Mouse (Mus musculus) ES-E14 (cell line): ENCODE results near the gene Gnaz.

Experiments
- CHD2 ChIP-seq: IDR thresholded peaks from 2 replicates; pipeline ENCODE4 v1.6.1; 2014; ENCODE audit warnings: mild to moderate bottlenecking, low read depth, low read length, inconsistent platforms
- HCFC1 ChIP-seq: IDR thresholded peaks from 2 replicates; pipeline ENCODE4 v1.6.1; 2012; ENCODE audit warnings: low read length, inconsistent platforms, borderline replicate concordance; ENCODE audit not compliant: insufficient read depth
- MAFK ChIP-seq: IDR thresholded peaks from 2 replicates; pipeline ENCODE4 v1.6.1; 2014; ENCODE audit warnings: mild to moderate bottlenecking, low read depth, low read length, inconsistent platforms; ENCODE audit not compliant: insufficient read depth
- ZC3H11A ChIP-seq: IDR thresholded peaks from 2 replicates; pipeline ENCODE4 v1.6.1; 2012; ENCODE audit warnings: low read depth, mild to moderate bottlenecking, inconsistent platforms, low read length, borderline replicate concordance

DNA sequence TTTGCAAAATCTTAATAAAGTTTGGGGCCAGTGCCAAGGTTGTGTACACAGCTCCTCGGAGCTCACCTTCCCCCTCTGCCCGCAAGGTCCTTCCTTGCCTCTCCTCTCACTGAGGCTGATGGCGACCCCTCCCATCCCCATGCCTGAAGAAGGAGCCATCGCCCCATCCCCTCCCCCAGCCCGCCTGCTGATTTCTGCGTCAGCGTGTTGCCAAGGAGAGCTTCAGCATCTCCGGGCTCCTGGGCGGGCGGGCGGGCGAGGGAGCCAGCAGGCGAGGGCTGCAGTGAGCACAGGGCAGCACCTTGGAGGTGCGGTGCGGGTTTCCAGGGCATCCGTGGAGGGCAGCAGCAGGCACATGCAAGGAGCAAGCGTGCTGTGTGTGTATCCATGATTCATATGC, 28.4 kb downstream of the Gnaz start:
- no peak for TF ChIP-seq MAFK
- no peak for TF ChIP-seq HCFC1
- TF ChIP-seq ZC3H11A, result no peak
- TF ChIP-seq CHD2, result no peak
